Mouse (Mus musculus): ENCODE measurements around the gene Nelfa. TPM values are rescaled to one million over a fixed set of nuclear protein-coding genes. Genes with fewer than 3 reads are reported as not detected.

The Nelfa gene
- polyA plus RNA-seq, 1 experiment, result 33.4 TPM

Other genes starting within 250 kb of the Nelfa start
- 120 and 135 TPM in 2 replicates for gene Fgfr3, start 214.7 kb downstream of the Nelfa start, polyA plus RNA-seq (2012; rRNA removed)
- 51.1 and 56.2 TPM in 2 replicates for gene Letm1, start 153.6 kb downstream of the Nelfa start, polyA plus RNA-seq (2012; rRNA removed)
- gene Nsd2, start 115.7 kb downstream of the Nelfa start, polyA plus RNA-seq (2012; rRNA removed), result 45.4 and 46.9 TPM in 2 replicates
- 169 and 190 TPM in 2 replicates for gene Gm1673, start 47.0 kb upstream of the Nelfa start, polyA plus RNA-seq (2012; rRNA removed)
- gene Nat8l, start 59.6 kb upstream of the Nelfa start, polyA plus RNA-seq (2012; rRNA removed), result 138 and 150 TPM in 2 replicates
- gene Poln, start 233.0 kb upstream of the Nelfa start, polyA plus RNA-seq (2012; rRNA removed), result 1.2 TPM in 2 replicates
- gene Haus3, start 233.1 kb upstream of the Nelfa start, polyA plus RNA-seq (2012; rRNA removed), result 6.5 and 6.7 TPM in 2 replicates